Mouse (Mus musculus) gastrocnemius, postnatal 10 days (tissue): ENCODE measurements around the gene B3gat2. TPM values are rescaled to one million over a fixed set of nuclear protein-coding genes. Genes with fewer than 3 reads are reported as not detected.

Experiments
- DNase-seq: peaks from one replicate; pipeline ENCODE4 v3.0.0; 2021; ENCODE audit warnings: mixed read lengths
- total RNA-seq, 2 experiments: library from RNA; stranded (reverse); gene quantifications; 2 replicates each; pipeline ENCODE4 v1.2.3; 2021

Gene B3gat2
- total RNA-seq, 2 experiments from 2014 or later: not detected

GRCm38 (mm10) chr1:23834819-23835218, 73.3 kb downstream of the B3gat2 start:
- DNase-seq: no peak

- no peak for DNase-seq
These were observed 75.1 kb downstream of the B3gat2 start for GRCm38 (mm10) chr1:23836630-23837029.

- no peak for DNase-seq
These were observed 79.4 kb downstream of the B3gat2 start for GRCm38 (mm10) chr1:23840924-23841323.

- no peak for DNase-seq
These were observed 81.1 kb downstream of the B3gat2 start for GRCm38 (mm10) chr1:23842629-23843028.

GRCm38 (mm10) chr1:23843790-23844189, 82.2 kb downstream of the B3gat2 start:
- DNase-seq: no peak

- no peak for DNase-seq
These were observed 83.5 kb downstream of the B3gat2 start for GRCm38 (mm10) chr1:23845007-23845406.

GRCm38 (mm10) chr1:23846044-23846680, 84.6 kb downstream of the B3gat2 start:
- no peak for DNase-seq

GRCm38 (mm10) chr1:23855623-23856022, 94.1 kb downstream of the B3gat2 start:
- DNase-seq: no peak

GRCm38 (mm10) chr1:23860944-23861343, 99.4 kb downstream of the B3gat2 start:
- DNase-seq: no peak

- no peak for DNase-seq
These were observed 104.0 kb downstream of the B3gat2 start for GRCm38 (mm10) chr1:23865566-23865965.

- DNase-seq: no peak
These were observed 105.9 kb downstream of the B3gat2 start for GRCm38 (mm10) chr1:23867350-23867862.

- DNase-seq: no peak
These were observed 110.6 kb downstream of the B3gat2 start for GRCm38 (mm10) chr1:23872194-23872593.

- no peak for DNase-seq
These were observed 121.1 kb downstream of the B3gat2 start for GRCm38 (mm10) chr1:23882681-23883080.

GRCm38 (mm10) chr1:23884087-23884668, 122.6 kb downstream of the B3gat2 start:
- DNase-seq: no peak

GRCm38 (mm10) chr1:23884914-23885313, 123.4 kb downstream of the B3gat2 start:
- DNase-seq: no peak

- no peak for DNase-seq
These were observed 130.5 kb downstream of the B3gat2 start for GRCm38 (mm10) chr1:23892072-23892471.

Other genes starting within 250 kb of the B3gat2 start
- gene Smap1, start 160.6 kb downstream of the B3gat2 start, total RNA-seq: 10 to 100 TPM; 34.9 to 46.0 TPM
- gene Sdhaf4, start 243.9 kb downstream of the B3gat2 start, total RNA-seq: 10 to 100 TPM; 54.7 to 59.5 TPM